Mouse (Mus musculus): ENCODE results near the gene Scp2.

GRCm38 (mm10) chr4:108016321-108016720, 128.5 kb downstream of the Scp2 start:
- no peak for TF ChIP-seq HCFC1 (IDR thresholded peaks at IDR 0.05; ENCODE audit: borderline replicate concordance, insufficient read depth, low read length)
- TF ChIP-seq CHD2 (IDR thresholded peaks at IDR 0.05; ENCODE audit: low read depth, low read length): no peak
- no peak for TF ChIP-seq ZNF384 (IDR thresholded peaks at IDR 0.05; ENCODE audit: low read depth, low read length)
- no peak for TF ChIP-seq ZC3H11A (IDR thresholded peaks at IDR 0.05; ENCODE audit: borderline replicate concordance, low read depth, low read length)
- TF ChIP-seq MAFK (IDR thresholded peaks at IDR 0.05; ENCODE audit: insufficient read depth, low read depth, low read length): no peak

Data from ES-E14 (cell line).